Mouse (Mus musculus): ENCODE measurements around the gene Psmb8. TPM values are rescaled to one million over a fixed set of nuclear protein-coding genes. Genes with fewer than 3 reads are reported as not detected.

The Psmb8 gene
- polyA plus RNA-seq, 1 experiment from 2014 or later: 4.4 TPM

- Histone ChIP-seq H3K4me3 (ENCODE audit: control insufficient read depth in 1 of 2, insufficient read depth in 1 of 2, low read depth in 1 of 2, low read length in 2 of 2) (no peak overlapping the region), H3K27ac (replicated peaks in 1 of 2; ENCODE audit: control insufficient read depth in 1 of 2, insufficient read depth in 1 of 2, low read depth in 2 of 2, low read length in 2 of 2) (no peak overlapping the region), H3K27me3 (ENCODE audit: control insufficient read depth, insufficient read depth, low read length) (peaks cover 53% of the 10 kb centered on the region), H3K36me3 (ENCODE audit: control insufficient read depth, insufficient read depth, low read length) (no peaks in the 10 kb centered on the region), H3K9ac (ENCODE audit: low read length) (no peak overlapping the region), H3K9me3 (ENCODE audit: control insufficient read depth, low read length) (no peaks in the 10 kb centered on the region), H3K4me2 (ENCODE audit: low read length) (no peak overlapping the region), H3K4me1 (ENCODE audit: control insufficient read depth in 2 of 2, insufficient read depth in 2 of 2, low read length in 2 of 2) (peaks cover 4 to 5% of the 10 kb centered on the region in 2 experiments; a peak in 2 of 4 replicates)
- ATAC-seq (ENCODE audit: insufficient number of reproducible peaks, insufficient read depth, low FRiP score, low read depth): no peak
- WGBS: 55% methylated on average over 3 of the region's 3 CpGs
Observed at GRCm38 (mm10) chr17:34207456-34207855, 9.9 kb downstream of the Psmb8 start.

- Histone ChIP-seq H3K4me1 (ENCODE audit: control insufficient read depth in 2 of 2, insufficient read depth in 2 of 2, low read length in 2 of 2) (peaks cover 4 to 5% of the 10 kb centered on the region in 2 experiments; a peak in 2 of 4 replicates), H3K36me3 (ENCODE audit: control insufficient read depth, insufficient read depth, low read length) (no peaks in the 10 kb centered on the region), H3K4me2 (ENCODE audit: low read length) (no peak overlapping the region), H3K4me3 (ENCODE audit: control insufficient read depth in 1 of 2, insufficient read depth in 1 of 2, low read depth in 1 of 2, low read length in 2 of 2) (no peak overlapping the region), H3K27ac (replicated peaks in 1 of 2; ENCODE audit: control insufficient read depth in 1 of 2, insufficient read depth in 1 of 2, low read depth in 2 of 2, low read length in 2 of 2) (no peak overlapping the region), H3K27me3 (ENCODE audit: control insufficient read depth, insufficient read depth, low read length) (peaks cover 55% of the 10 kb centered on the region), H3K9me3 (ENCODE audit: control insufficient read depth, low read length) (no peaks in the 10 kb centered on the region), H3K9ac (ENCODE audit: low read length) (no peak overlapping the region)
- WGBS: 96% methylated on average over 9 of the region's 9 CpGs
- no peak for ATAC-seq (ENCODE audit: insufficient number of reproducible peaks, insufficient read depth, low FRiP score, low read depth)
Observed at GRCm38 (mm10) chr17:34207866-34208265, 10.3 kb downstream of the Psmb8 start.

GRCm38 (mm10) chr17:34208421-34208820 lies 10.9 kb downstream of the Psmb8 start:
- H3K9me3 ChIP-seq (ENCODE audit: control insufficient read depth, low read length): no peaks in the 10 kb centered on the region
- 18% methylated on average over 10 of the region's 10 CpGs for WGBS
- H3K27ac ChIP-seq (replicated peaks in 1 of 2; ENCODE audit: control insufficient read depth in 1 of 2, insufficient read depth in 1 of 2, low read depth in 2 of 2, low read length in 2 of 2): no peak overlapping the region
- no peak overlapping the region for H3K9ac ChIP-seq (ENCODE audit: low read length)
- H3K4me1 ChIP-seq (ENCODE audit: control insufficient read depth in 2 of 2, insufficient read depth in 2 of 2, low read length in 2 of 2): peaks cover 4 to 5% of the 10 kb centered on the region in 2 experiments; a peak in 2 of 4 replicates
- no peak overlapping the region for H3K4me2 ChIP-seq (ENCODE audit: low read length)
- no peaks in the 10 kb centered on the region for H3K36me3 ChIP-seq (ENCODE audit: control insufficient read depth, insufficient read depth, low read length)
- H3K27me3 ChIP-seq (ENCODE audit: control insufficient read depth, insufficient read depth, low read length): peaks cover 57% of the 10 kb centered on the region
- ATAC-seq (ENCODE audit: insufficient number of reproducible peaks, insufficient read depth, low FRiP score, low read depth): no peak
- no peak overlapping the region for H3K4me3 ChIP-seq (ENCODE audit: control insufficient read depth in 1 of 2, insufficient read depth in 1 of 2, low read depth in 1 of 2, low read length in 2 of 2)

- WGBS: 52% methylated on average over 3 of the region's 3 CpGs
- Histone ChIP-seq H3K27me3 (ENCODE audit: control insufficient read depth, insufficient read depth, low read length) (peaks cover 70% of the 10 kb centered on the region), H3K9ac (ENCODE audit: low read length) (no peak overlapping the region), H3K9me3 (ENCODE audit: control insufficient read depth, low read length) (no peaks in the 10 kb centered on the region), H3K4me1 (ENCODE audit: control insufficient read depth in 2 of 2, insufficient read depth in 2 of 2, low read length in 2 of 2) (peaks cover 4 to 5% of the 10 kb centered on the region in 2 experiments; a peak in 2 of 4 replicates), H3K4me2 (ENCODE audit: low read length) (no peak overlapping the region), H3K4me3 (ENCODE audit: control insufficient read depth in 1 of 2, insufficient read depth in 1 of 2, low read depth in 1 of 2, low read length in 2 of 2) (no peak overlapping the region), H3K36me3 (ENCODE audit: control insufficient read depth, insufficient read depth, low read length) (no peaks in the 10 kb centered on the region), H3K27ac (replicated peaks in 1 of 2; ENCODE audit: control insufficient read depth in 1 of 2, insufficient read depth in 1 of 2, low read depth in 2 of 2, low read length in 2 of 2) (no peak overlapping the region)
- no peak for ATAC-seq (ENCODE audit: insufficient number of reproducible peaks, insufficient read depth, low FRiP score, low read depth)
Observed at GRCm38 (mm10) chr17:34209680-34210079, 12.2 kb downstream of the Psmb8 start.

GRCm38 (mm10) chr17:34210599-34210998 lies 13.1 kb downstream of the Psmb8 start:
- Histone ChIP-seq H3K9me3 (ENCODE audit: control insufficient read depth, low read length) (no peaks in the 10 kb centered on the region), H3K4me3 (ENCODE audit: control insufficient read depth in 1 of 2, insufficient read depth in 1 of 2, low read depth in 1 of 2, low read length in 2 of 2) (no peak overlapping the region), H3K27ac (replicated peaks in 1 of 2; ENCODE audit: control insufficient read depth in 1 of 2, insufficient read depth in 1 of 2, low read depth in 2 of 2, low read length in 2 of 2) (no peak overlapping the region), H3K4me1 (ENCODE audit: control insufficient read depth in 2 of 2, insufficient read depth in 2 of 2, low read length in 2 of 2) (0 out of 4 replicates have a peak, but pooled peaks cover 0 to under 1% of the 10 kb centered on the region in 2 experiments), H3K27me3 (ENCODE audit: control insufficient read depth, insufficient read depth, low read length) (peaks cover 75% of the 10 kb centered on the region), H3K9ac (ENCODE audit: low read length) (no peak overlapping the region), H3K36me3 (ENCODE audit: control insufficient read depth, insufficient read depth, low read length) (no peaks in the 10 kb centered on the region), H3K4me2 (ENCODE audit: low read length) (no peak overlapping the region)
- 58% methylated on average over 3 of the region's 3 CpGs for WGBS
- ATAC-seq (ENCODE audit: insufficient number of reproducible peaks, insufficient read depth, low FRiP score, low read depth): no peak

GRCm38 (mm10) chr17:34211746-34212365 lies 14.3 kb downstream of the Psmb8 start:
- H3K4me2 ChIP-seq (ENCODE audit: low read length): no peak overlapping the region

GRCm38 (mm10) chr17:34213936-34214335 lies 16.4 kb downstream of the Psmb8 start:
- H3K9me3 ChIP-seq (ENCODE audit: control insufficient read depth, low read length): peaks cover 4% of the 10 kb centered on the region; the same call in 1 of the 2 replicates
- WGBS: 46% methylated on average over 21 of the region's 21 CpGs
- no peak overlapping the region for H3K27ac ChIP-seq (replicated peaks in 1 of 2; ENCODE audit: control insufficient read depth in 1 of 2, insufficient read depth in 1 of 2, low read depth in 2 of 2, low read length in 2 of 2)
- no peaks in the 10 kb centered on the region for H3K4me1 ChIP-seq (ENCODE audit: control insufficient read depth in 2 of 2, insufficient read depth in 2 of 2, low read length in 2 of 2)
- H3K4me2 ChIP-seq (ENCODE audit: low read length): no peak overlapping the region
- no peak for ATAC-seq (ENCODE audit: insufficient number of reproducible peaks, insufficient read depth, low FRiP score, low read depth)
- H3K9ac ChIP-seq (ENCODE audit: low read length): no peak overlapping the region
- no peaks in the 10 kb centered on the region for H3K36me3 ChIP-seq (ENCODE audit: control insufficient read depth, insufficient read depth, low read length)
- peaks cover 56% of the 10 kb centered on the region for H3K27me3 ChIP-seq (ENCODE audit: control insufficient read depth, insufficient read depth, low read length)
- H3K4me3 ChIP-seq (ENCODE audit: control insufficient read depth in 1 of 2, insufficient read depth in 1 of 2, low read depth in 1 of 2, low read length in 2 of 2): no peak overlapping the region

More at GRCm38 (mm10) chr17:34211746-34212365, 14.3 kb downstream of the Psmb8 start:
- 23% methylated on average over 23 of the region's 23 CpGs for WGBS
- Histone ChIP-seq H3K4me3 (ENCODE audit: control insufficient read depth in 1 of 2, insufficient read depth in 1 of 2, low read depth in 1 of 2, low read length in 2 of 2) (no peak overlapping the region), H3K27ac (replicated peaks in 1 of 2; ENCODE audit: control insufficient read depth in 1 of 2, insufficient read depth in 1 of 2, low read depth in 2 of 2, low read length in 2 of 2) (no peak overlapping the region), H3K9me3 (ENCODE audit: control insufficient read depth, low read length) (no peaks in the 10 kb centered on the region), H3K9ac (ENCODE audit: low read length) (no peak overlapping the region), H3K36me3 (ENCODE audit: control insufficient read depth, insufficient read depth, low read length) (no peaks in the 10 kb centered on the region), H3K27me3 (ENCODE audit: control insufficient read depth, insufficient read depth, low read length) (peaks cover 65% of the 10 kb centered on the region), H3K4me1 (ENCODE audit: control insufficient read depth in 2 of 2, insufficient read depth in 2 of 2, low read length in 2 of 2) (no peaks in the 10 kb centered on the region)
- ATAC-seq (ENCODE audit: insufficient number of reproducible peaks, insufficient read depth, low FRiP score, low read depth): no peak

- 86% methylated on average over 12 of the region's 12 CpGs for WGBS
- no peak for ATAC-seq (ENCODE audit: insufficient number of reproducible peaks, insufficient read depth, low FRiP score, low read depth)
- Histone ChIP-seq H3K9ac (ENCODE audit: low read length) (no peak overlapping the region), H3K4me3 (ENCODE audit: control insufficient read depth in 1 of 2, insufficient read depth in 1 of 2, low read depth in 1 of 2, low read length in 2 of 2) (no peak overlapping the region), H3K4me2 (ENCODE audit: low read length) (no peak overlapping the region), H3K27me3 (ENCODE audit: control insufficient read depth, insufficient read depth, low read length) (peaks cover 51% of the 10 kb centered on the region), H3K27ac (replicated peaks in 1 of 2; ENCODE audit: control insufficient read depth in 1 of 2, insufficient read depth in 1 of 2, low read depth in 2 of 2, low read length in 2 of 2) (no peak overlapping the region), H3K9me3 (ENCODE audit: control insufficient read depth, low read length) (peaks cover 4% of the 10 kb centered on the region; the same call in 1 of the 2 replicates), H3K36me3 (ENCODE audit: control insufficient read depth, insufficient read depth, low read length) (no peaks in the 10 kb centered on the region), H3K4me1 (ENCODE audit: control insufficient read depth in 2 of 2, insufficient read depth in 2 of 2, low read length in 2 of 2) (no peaks in the 10 kb centered on the region)
Observed at GRCm38 (mm10) chr17:34215176-34215575, 17.7 kb downstream of the Psmb8 start.

All from heart, embryonic 14.5 days (tissue).